Mouse (Mus musculus) intestine, embryonic 14.5 days (tissue): Measurements from ENCODE around the gene Aagab. TPM values are rescaled to one million over a fixed set of nuclear protein-coding genes. Genes with fewer than 3 reads are reported as not detected.
A peak's percentile ranks its signal among the peaks of the same experiment; 100 is the strongest.

Experiments used
- ATAC-seq: fragments of 200-750 bp; cut with Nextera tagmentation; replicated peaks from 2 replicates; pipeline ENCODE4 v1.8.0; 2017; ENCODE audit warnings: low read depth, moderate number of reproducible peaks, moderate TSS enrichment, moderate library complexity; ENCODE audit not compliant: low FRiP score, low TSS enrichment
- DNase-seq: peaks from one replicate; pipeline ENCODE4 v3.0.0-alpha.2; 2018; ENCODE audit warnings: low spot score
- H3K27ac ChIP-seq: fragments of 300-500 bp; sonication (generic); 2 replicates; pipeline ENCODE4 v1.5.1; 2014; ENCODE audit warnings: low read depth, mild to moderate bottlenecking, control low read depth
- H3K27me3 ChIP-seq: fragments of 300-500 bp; sonication (generic); replicated peaks from 2 replicates; pipeline ENCODE4 v1.6.1; 2014; ENCODE audit warnings: low read length, control low read depth; ENCODE audit not compliant: control insufficient read depth, insufficient read depth
- H3K36me3 ChIP-seq: fragments of 300-500 bp; sonication (generic); 2 replicates; pipeline ENCODE4 v1.6.1; 2014; ENCODE audit warnings: low read length, control low read depth; ENCODE audit not compliant: control insufficient read depth, insufficient read depth
- H3K4me1 ChIP-seq: fragments of 300-500 bp; sonication (generic); replicated peaks from 2 replicates; pipeline ENCODE4 v1.6.1; 2014; ENCODE audit warnings: low read length, control low read depth, mixed read lengths; ENCODE audit not compliant: control insufficient read depth, insufficient read depth
- H3K4me2 ChIP-seq: fragments of 300-500 bp; sonication (generic); 2 replicates; pipeline ENCODE4 v1.6.1; 2014; ENCODE audit warnings: low read length
- H3K4me3 ChIP-seq: fragments of 300-500 bp; sonication (generic); 2 replicates; pipeline ENCODE4 v1.5.1; 2014; ENCODE audit warnings: low read depth, low read length, control low read depth, mixed read lengths
- H3K9ac ChIP-seq: fragments of 300-500 bp; sonication (generic); 2 replicates; pipeline ENCODE4 v1.6.1; 2014; ENCODE audit warnings: mild to moderate bottlenecking, low read length
- H3K9me3 ChIP-seq: fragments of 300-500 bp; sonication (generic); 2 replicates; pipeline ENCODE4 v1.6.1; 2016; ENCODE audit warnings: low read length, control low read depth; ENCODE audit not compliant: control insufficient read depth
- WGBS: fragments of 180-500 bp; shearing (Covaris S2); extraction: QIAGEN DNeasy Blood & Tissue Kit; methylation state at CpG from one replicate; pipeline ENCODE4 v1.1.7; 2014; 5-methylcytosine and 5-hydroxymethylcytosine counted together
- polyA plus RNA-seq: library from polyadenylated mRNA; unstranded; fragments of >200 nt; fragmentation: Nextera tagmentation; extraction: Ambion mirVana; gene quantifications from 2 replicates; pipeline ENCODE4 v1.2.1, GENCODE M21; 2014

Gene Aagab
- polyA plus RNA-seq, 1 experiment from 2014 or later, result 26.0 TPM

DNA sequence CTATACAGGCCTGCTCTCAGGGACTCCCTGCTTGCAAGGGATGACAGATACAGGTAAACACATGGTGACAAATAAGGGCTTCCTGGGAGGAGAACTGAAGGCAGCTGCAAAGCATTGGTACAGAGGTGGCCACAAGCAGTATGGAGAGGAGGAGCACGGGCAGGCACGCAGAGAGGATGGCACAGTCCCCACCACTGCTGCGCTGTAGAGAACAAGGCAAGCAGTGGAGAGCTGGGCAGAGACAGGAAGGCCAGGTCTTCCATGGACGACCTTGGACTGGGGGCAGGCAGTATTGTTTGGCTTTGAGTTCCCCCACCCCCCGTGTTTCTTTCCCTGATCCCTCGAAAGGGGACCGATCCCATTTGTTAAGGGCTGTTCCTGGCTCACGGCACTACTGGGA is 42.6 kb downstream of the Aagab start:
- Histone ChIP-seq H3K9me3 (no peaks in the 10 kb centered on the region), H3K36me3 (peaks cover 36% of the 10 kb centered on the region), H3K4me3 (no peak overlapping the region), H3K27ac (no peak overlapping the region), H3K9ac (no peak overlapping the region), H3K4me2 (no peak overlapping the region), H3K4me1 (no peaks in the 10 kb centered on the region), H3K27me3 (no peaks in the 10 kb centered on the region)
- no peak for DNase-seq
- no peak for ATAC-seq
- WGBS, result 78% methylated on average over 8 of the region's 8 CpGs

DNA sequence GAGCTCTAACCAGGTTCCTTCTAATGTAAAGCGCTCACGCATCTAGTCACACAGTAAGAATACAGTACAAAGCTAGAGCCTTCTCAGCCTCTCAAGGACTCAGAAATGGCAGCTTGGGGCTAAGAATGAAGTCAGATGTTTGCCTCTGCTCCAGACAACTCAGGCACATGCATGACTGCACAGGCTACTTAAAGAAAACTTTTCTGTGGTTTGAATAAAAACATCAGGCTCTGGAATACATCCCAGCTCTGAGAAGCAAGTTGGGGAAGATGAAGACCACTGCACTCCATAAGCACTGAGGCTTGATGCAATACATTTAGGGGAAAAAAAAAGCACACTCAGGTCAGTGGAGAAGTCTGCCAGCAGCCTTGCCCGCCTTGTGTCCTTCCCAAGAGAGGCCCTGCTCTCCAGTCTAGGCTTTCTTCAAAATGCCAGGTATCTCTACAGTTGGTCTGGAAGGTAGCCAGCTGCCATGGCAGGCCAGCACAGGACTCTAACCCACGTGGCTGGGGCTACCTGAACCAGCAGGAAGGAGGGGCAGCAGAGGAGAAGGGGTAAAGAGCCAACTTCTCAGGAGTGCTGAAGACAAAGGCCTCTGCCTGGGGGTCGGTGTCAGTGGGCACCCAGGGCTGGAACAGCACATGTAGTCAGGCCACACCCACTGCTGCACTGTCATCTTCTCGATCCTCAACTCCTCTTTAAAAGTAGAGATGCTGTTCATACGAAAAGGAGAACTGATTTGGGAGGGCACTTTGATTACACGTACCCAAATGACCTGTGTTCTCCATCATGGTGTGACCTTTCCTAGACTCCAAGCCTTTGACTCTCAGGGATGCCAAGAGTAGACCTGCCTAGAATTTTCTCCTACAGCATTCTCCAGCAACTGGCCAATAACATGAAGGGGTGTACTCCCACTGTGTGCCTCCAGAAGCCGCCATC is 45.4 kb downstream of the Aagab start:
- no peak for DNase-seq
- no peak overlapping the region for H3K9ac ChIP-seq
- H3K36me3 ChIP-seq, result peaks cover 59% of the 10 kb centered on the region
- no peaks in the 10 kb centered on the region for H3K27me3 ChIP-seq
- no peaks in the 10 kb centered on the region for H3K9me3 ChIP-seq
- no peak overlapping the region for H3K27ac ChIP-seq
- no peak overlapping the region for H3K4me3 ChIP-seq
- ATAC-seq, result no peak
- H3K4me1 ChIP-seq, result peaks cover 5% of the 10 kb centered on the region
- H3K4me2 ChIP-seq, result no peak overlapping the region
- 74% methylated on average over 9 of the region's 9 CpGs for WGBS

DNA sequence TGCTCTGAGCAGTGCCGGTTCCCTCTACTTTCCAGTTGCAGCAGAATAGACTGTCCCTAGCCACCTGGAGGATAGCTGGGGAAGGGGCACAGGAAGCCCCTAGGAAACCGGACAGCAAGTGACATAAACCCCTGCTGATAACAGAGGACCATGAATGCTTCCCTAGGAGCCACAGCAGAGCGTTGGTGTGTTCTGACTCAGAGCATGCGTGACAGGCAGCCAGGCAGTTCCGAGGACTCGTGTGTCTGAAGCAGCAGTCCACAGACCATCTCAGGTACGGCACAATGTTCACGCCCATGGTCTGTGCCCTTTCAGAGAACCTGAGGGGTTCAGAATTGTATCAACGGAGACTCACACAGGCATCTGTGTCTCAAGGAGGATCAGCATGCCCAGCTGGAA is 46.1 kb downstream of the Aagab start:
- no peaks in the 10 kb centered on the region for H3K9me3 ChIP-seq
- no peak for DNase-seq
- ATAC-seq, result no peak
- 89% methylated on average over 9 of the region's 9 CpGs for WGBS
- H3K36me3 ChIP-seq, result peaks cover 65% of the 10 kb centered on the region
- H3K4me1 ChIP-seq, result peaks cover 5% of the 10 kb centered on the region
- H3K4me3 ChIP-seq, result no peak overlapping the region
- H3K27ac ChIP-seq, result no peak overlapping the region
- no peaks in the 10 kb centered on the region for H3K27me3 ChIP-seq
- no peak overlapping the region for H3K9ac ChIP-seq
- no peak overlapping the region for H3K4me2 ChIP-seq

DNA sequence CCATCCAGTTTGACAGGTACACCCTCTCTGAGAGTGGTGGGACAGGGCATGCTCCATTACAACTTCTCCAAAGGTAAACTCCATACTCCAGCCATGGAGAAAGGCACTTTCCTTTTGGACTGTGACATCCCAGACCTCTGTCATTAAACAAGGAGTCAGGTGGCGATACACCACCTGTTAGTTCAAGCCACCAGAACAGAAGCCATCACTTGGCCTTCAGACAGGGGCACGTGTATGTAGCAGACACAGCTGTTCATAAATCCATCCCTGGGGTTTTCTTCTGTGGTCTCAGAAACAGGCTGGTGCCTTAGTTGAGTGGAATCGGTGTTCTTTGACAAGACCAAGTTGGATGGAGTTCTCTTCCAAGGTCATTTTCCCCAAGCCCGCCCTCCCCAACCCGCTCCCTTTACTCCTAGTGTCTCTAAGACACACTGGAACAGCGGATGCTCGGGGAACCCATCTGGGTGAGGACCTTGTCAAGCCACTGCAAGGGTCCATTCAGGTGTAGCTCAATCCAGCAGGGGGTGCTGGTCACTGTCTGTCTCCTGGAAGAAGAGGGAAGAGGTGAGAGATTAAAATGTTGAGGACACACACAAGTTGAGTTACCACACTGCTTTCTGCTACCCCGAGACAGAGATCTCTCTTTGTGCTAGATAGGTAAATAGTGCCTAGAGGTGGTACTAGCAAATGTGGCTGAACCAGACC is 47.5 kb downstream of the Aagab start:
- ATAC-seq (no peak), DNase-seq (no peak)
- Histone ChIP-seq H3K27me3 (no peaks in the 10 kb centered on the region), H3K4me2 (no peak overlapping the region), H3K4me3 (no peak overlapping the region), H3K36me3 (peaks cover 65% of the 10 kb centered on the region), H3K9ac (no peak overlapping the region), H3K27ac (no peak overlapping the region), H3K9me3 (no peaks in the 10 kb centered on the region), H3K4me1 (peaks cover 6% of the 10 kb centered on the region)
- 82% methylated on average over 8 of the region's 8 CpGs for WGBS

DNA sequence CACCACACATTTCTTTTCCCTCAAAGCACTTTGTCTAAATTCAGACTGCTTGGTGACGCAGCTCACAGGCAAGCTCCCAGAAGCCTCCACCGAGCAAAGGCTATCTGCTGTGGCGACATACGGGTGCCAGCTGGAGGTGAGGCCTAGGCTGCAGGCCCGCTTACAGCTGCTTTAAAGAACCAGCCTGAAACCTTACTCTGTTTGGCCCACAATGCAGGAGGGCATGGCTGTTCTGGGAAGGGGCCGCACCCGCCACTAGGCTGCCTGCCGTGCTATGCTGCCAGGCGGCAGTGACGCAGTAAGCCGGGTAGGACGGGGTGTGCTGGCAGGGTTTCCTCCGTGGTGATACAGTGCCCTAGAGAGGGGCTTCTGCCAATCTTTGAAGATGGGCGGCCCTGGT is 48.4 kb downstream of the Aagab start:
- 90% methylated on average over 14 of the region's 14 CpGs for WGBS
- Histone ChIP-seq H3K27me3 (no peaks in the 10 kb centered on the region), H3K27ac (no peak overlapping the region), H3K9ac (no peak overlapping the region), H3K36me3 (peaks cover 73% of the 10 kb centered on the region), H3K9me3 (no peaks in the 10 kb centered on the region), H3K4me2 (no peak overlapping the region), H3K4me3 (no peak overlapping the region), H3K4me1 (peaks cover 13% of the 10 kb centered on the region)
- DNase-seq (no peak), ATAC-seq (no peak)

DNA sequence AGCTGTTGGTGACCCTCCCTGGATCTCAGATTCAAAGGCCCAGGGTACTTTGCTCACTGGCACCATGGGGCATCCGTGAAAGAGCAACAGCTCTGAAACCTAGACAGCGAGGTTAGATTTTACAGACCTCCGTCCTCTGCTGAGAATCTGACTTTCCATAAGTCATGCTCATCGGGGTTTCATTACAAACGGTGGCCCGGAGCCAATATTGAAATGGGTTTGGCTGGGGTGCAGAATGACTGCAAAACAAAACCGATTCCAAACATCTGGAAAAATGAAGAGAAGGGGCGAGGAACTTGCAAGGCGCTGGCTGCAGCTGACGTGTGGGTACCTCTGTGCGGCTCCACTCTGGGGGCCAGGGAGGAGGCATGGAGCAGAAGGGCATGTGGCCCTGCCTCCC is 49.1 kb downstream of the Aagab start:
- peak overlapping the region; percentile 27; the same call in 1 of the 2 replicates for H3K27ac ChIP-seq
- H3K4me1 ChIP-seq, result peaks cover 13% of the 10 kb centered on the region
- no peaks in the 10 kb centered on the region for H3K27me3 ChIP-seq
- no peaks in the 10 kb centered on the region for H3K9me3 ChIP-seq
- no peak overlapping the region for H3K4me3 ChIP-seq
- 56% methylated on average over 11 of the region's 11 CpGs for WGBS
- ATAC-seq (no peak), DNase-seq (no peak)
- no peak overlapping the region for H3K4me2 ChIP-seq
- H3K36me3 ChIP-seq, result peaks cover 73% of the 10 kb centered on the region
- no peak overlapping the region for H3K9ac ChIP-seq

DNA sequence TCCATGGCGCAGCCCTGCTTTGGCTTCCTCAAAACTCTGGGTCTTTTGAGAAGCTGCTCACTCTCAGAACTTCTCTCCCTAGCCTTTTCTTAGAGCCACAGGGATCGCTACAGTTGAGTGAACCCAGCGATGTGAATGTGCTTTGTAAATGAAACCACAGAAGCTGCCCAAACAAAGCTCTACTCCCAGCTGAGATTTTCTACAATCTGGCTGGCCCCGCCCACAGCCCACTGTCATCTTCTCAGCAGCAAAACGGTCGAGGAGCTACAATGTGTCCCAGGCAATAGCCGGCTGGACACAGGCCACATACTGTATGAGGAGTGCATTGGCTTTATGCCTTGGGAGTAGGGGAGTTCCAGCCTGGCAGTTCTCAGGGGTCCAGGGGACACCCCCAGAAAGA is 51.2 kb downstream of the Aagab start:
- no peak for DNase-seq
- Histone ChIP-seq H3K36me3 (peaks cover 64% of the 10 kb centered on the region), H3K9me3 (no peaks in the 10 kb centered on the region), H3K9ac (no peak overlapping the region), H3K4me1 (peaks cover 13% of the 10 kb centered on the region), H3K4me2 (no peak overlapping the region), H3K27me3 (no peaks in the 10 kb centered on the region), H3K4me3 (no peak overlapping the region), H3K27ac (no peak overlapping the region)
- no peak for ATAC-seq
- WGBS, result 61% methylated on average over 7 of the region's 7 CpGs

DNA sequence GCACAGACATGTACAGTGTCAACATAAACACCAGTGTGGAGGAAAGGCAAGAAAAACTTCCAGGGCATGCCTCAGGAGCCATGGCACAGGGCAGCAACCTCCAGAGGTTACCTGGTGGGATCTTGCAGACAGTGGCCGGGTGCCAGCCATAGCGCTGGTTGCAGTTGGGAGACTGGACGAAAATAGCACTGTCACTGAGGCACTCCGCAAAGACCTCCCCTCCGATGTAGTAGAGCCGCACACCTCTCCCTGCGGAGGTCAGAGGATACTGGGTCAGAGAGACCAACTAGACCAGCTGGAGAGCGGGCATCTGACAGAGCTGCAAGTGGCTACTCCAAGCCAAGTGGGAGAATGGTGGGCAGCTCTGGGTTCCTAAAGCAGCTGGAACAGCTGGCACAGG is 52.1 kb downstream of the Aagab start:
- H3K4me1 ChIP-seq, result peaks cover 13% of the 10 kb centered on the region
- H3K27me3 ChIP-seq, result no peaks in the 10 kb centered on the region
- no peak overlapping the region for H3K4me3 ChIP-seq
- 90% methylated on average over 8 of the region's 8 CpGs for WGBS
- ATAC-seq (no peak), DNase-seq (no peak)
- no peak overlapping the region for H3K27ac ChIP-seq
- peaks cover 57% of the 10 kb centered on the region for H3K36me3 ChIP-seq
- no peak overlapping the region for H3K4me2 ChIP-seq
- H3K9me3 ChIP-seq, result no peaks in the 10 kb centered on the region
- H3K9ac ChIP-seq, result no peak overlapping the region
